Mouse (Mus musculus) intestine, embryonic 15.5 days (tissue): ENCODE results near the gene Pcyt2. TPM values are rescaled to one million over a fixed set of nuclear protein-coding genes. Genes with fewer than 3 reads are reported as not detected.

Experiments
- ATAC-seq: fragments of 200-750 bp; cut with Nextera tagmentation; 2 replicates; pipeline ENCODE4 v1.8.0; 2017; ENCODE audit warnings: moderate TSS enrichment, moderate library complexity
- H3K27ac ChIP-seq: fragments of 300-500 bp; sonication (generic); 2 replicates; pipeline ENCODE4 v1.5.1; 2015; ENCODE audit warnings: mild to moderate bottlenecking, inconsistent platforms
- H3K27me3 ChIP-seq: fragments of 300-500 bp; sonication (generic); replicated peaks from 2 replicates; pipeline ENCODE4 v1.6.1; 2015; ENCODE audit warnings: inconsistent platforms
- H3K36me3 ChIP-seq: fragments of 300-500 bp; sonication (generic); 2 replicates; pipeline ENCODE4 v1.6.1; 2015; ENCODE audit warnings: inconsistent platforms
- H3K4me1 ChIP-seq: fragments of 300-500 bp; sonication (generic); replicated peaks from 2 replicates; pipeline ENCODE4 v1.6.1; 2015; ENCODE audit warnings: inconsistent platforms
- H3K4me2 ChIP-seq: fragments of 300-500 bp; sonication (generic); replicated peaks from 2 replicates; pipeline ENCODE4 v1.6.1; 2015; ENCODE audit warnings: mild to moderate bottlenecking, inconsistent platforms
- H3K4me3 ChIP-seq: fragments of 300-500 bp; sonication (generic); replicated peaks from 2 replicates; pipeline ENCODE4 v1.5.1; 2015; ENCODE audit warnings: inconsistent platforms
- H3K9ac ChIP-seq: fragments of 300-500 bp; sonication (generic); 2 replicates; pipeline ENCODE4 v1.6.1; 2015; ENCODE audit warnings: inconsistent platforms
- H3K9me3 ChIP-seq: fragments of 300-500 bp; sonication (generic); 2 replicates; pipeline ENCODE4 v1.6.1; 2016; ENCODE audit warnings: inconsistent platforms
- WGBS: fragments of 180-500 bp; shearing (Covaris S2); methylation state at CpG from one replicate; pipeline ENCODE4 v1.1.7; 2015; 5-methylcytosine and 5-hydroxymethylcytosine counted together
- polyA plus RNA-seq: library from polyadenylated mRNA; unstranded; fragments of >200 nt; fragmentation: Nextera tagmentation; extraction: Ambion mirVana; gene quantifications from 2 replicates; pipeline ENCODE4 v1.2.1, GENCODE M21; 2015

Gene Pcyt2
- polyA plus RNA-seq, 1 experiment from 2014 or later: 250 TPM

DNA sequence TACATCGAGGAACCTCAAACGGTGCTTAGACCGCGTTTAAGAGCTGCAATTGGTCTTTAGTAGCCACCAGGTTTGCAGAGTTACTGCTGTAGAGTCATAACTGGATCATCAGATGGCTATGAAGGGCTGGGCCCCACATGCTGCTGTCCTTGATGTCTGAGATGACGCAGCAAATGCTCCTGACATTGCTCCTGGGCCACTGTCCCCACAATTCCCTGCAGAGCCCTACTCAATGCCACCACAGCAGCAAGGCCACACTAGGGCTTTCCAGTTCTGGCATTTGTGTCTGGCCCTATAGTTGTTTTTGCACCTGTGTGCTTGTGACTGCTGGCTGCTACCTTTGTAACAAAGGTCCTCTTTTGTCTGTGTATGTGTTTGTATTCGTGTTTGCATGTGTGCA is 5.1 kb upstream of the Pcyt2 start:
- no peak overlapping the region for H3K4me3 ChIP-seq
- no peak overlapping the region for H3K9ac ChIP-seq
- no peak overlapping the region for H3K27ac ChIP-seq
- no peak for ATAC-seq
- WGBS: 89% methylated on average over 6 of the region's 6 CpGs
- H3K36me3 ChIP-seq: peaks cover 20% of the 10 kb centered on the region
- H3K4me1 ChIP-seq: peaks cover 16% of the 10 kb centered on the region
- no peaks in the 10 kb centered on the region for H3K27me3 ChIP-seq
- H3K9me3 ChIP-seq: no peaks in the 10 kb centered on the region
- H3K4me2 ChIP-seq: no peak overlapping the region

DNA sequence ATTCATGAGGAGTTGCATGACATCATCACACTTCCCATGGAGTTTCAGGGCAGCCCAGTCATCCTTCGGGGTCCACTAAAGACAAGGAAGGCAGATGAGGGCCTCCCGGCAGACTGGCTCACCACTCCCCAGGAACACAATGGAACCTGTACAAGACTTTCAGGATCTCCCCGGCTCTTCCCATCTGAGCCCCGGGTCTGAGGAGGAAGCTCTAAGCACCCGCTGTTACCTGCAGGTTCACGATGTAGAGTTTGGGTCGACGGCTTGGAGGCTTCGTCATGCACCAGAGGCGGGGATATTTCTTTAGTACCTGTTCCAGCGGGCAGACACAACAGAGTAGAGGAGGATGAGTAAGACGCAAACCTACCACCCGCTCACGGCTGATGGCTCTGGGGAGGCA is 2.5 kb upstream of the Pcyt2 start:
- Histone ChIP-seq H3K4me2 (no peak overlapping the region), H3K9ac (no peak overlapping the region), H3K4me1 (peaks cover 18% of the 10 kb centered on the region), H3K27me3 (no peaks in the 10 kb centered on the region), H3K36me3 (peaks cover 16% of the 10 kb centered on the region), H3K27ac (no peak overlapping the region), H3K4me3 (no peak overlapping the region), H3K9me3 (no peaks in the 10 kb centered on the region)
- 94% methylated on average over 14 of the region's 14 CpGs for WGBS
- ATAC-seq: no peak

DNA sequence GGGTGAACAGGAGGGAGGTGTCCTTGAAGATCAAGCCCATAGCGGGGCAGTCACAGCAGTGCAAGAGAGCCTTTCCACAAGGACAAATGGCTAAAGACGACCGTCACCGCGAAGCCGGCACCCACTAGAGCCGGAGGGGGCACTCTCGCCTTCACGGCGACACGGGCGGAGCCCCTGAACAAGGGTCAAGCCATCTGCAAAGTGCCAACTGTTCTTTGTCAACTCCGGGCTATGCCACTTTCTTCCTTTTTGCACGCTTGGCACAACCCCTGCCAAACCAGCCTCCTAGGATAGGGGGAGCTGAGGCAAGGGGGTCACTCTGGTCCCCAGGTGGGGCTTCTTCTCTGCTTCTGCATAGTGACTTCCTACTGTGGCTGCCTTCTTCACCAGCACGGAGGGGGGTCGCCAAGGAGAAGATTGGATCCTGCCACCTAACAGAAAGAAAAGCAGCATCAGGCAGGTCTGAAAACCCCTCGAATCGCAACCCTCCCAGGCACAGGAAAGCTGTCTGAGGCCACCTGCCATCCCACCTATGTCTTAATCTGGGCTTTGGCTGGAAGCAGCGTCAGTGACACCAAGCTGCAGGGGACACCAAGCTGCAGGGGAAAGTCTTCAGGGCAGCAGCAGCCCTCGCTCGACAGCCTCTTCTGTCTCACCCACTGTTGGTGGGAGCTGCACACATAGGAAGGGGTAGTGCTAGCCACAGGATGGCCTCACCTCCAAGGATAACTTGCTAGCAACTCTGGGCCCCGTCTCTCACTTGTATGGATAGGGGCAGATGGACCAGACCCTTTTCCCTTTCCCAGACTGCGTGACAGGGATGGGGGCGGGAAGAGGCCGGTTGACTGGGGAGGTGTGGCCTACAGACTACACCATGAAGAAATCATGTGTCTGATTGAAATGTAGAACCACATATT is 1.1 kb upstream of the Pcyt2 start:
- Histone ChIP-seq H3K27me3 (no peaks in the 10 kb centered on the region), H3K36me3 (peaks cover 17% of the 10 kb centered on the region), H3K4me3 (no peak overlapping the region), H3K9ac (no peak overlapping the region), H3K4me2 (no peak overlapping the region), H3K4me1 (peaks cover 14% of the 10 kb centered on the region), H3K9me3 (no peaks in the 10 kb centered on the region), H3K27ac (peak overlapping the region; percentile 66; the same call in 1 of the 2 replicates)
- 90% methylated on average over 25 of the region's 25 CpGs for WGBS
- no peak for ATAC-seq

DNA sequence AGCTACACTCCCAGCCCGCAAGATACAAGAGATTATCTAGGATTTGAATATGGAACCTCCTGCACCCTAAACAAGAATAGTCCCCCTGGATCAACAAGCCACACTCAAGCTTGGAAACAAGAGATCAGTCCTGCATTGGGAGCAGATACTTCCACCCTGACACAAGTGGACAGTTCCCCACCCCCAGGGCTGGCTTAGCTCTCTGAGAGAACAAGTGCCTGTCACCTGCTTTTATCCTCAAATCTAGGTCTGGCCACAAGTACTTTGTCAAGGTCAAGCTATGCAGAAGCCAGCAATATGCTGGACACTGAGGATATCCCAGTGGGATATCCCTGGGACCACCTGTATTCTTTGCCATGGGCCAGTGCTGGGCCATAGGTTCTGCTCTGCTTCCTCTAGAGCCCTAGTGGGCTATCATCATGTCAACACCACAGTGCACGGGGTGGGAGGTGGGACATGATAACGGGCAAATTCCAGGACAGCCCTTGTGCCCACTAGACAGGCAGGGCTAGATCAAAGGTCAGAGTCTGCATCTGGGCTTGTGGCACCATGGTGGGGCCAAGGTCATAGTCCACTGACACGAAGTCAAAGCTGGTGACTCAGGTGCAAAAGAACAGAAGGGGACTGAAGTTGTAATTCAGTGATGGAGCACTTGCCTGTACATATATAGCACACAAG is 980 bp downstream of the Pcyt2 start:
- peak overlapping the region; percentile 87 for H3K27ac ChIP-seq
- H3K9ac ChIP-seq: peak overlapping the region; percentile 79
- H3K4me1 ChIP-seq: peaks cover 11% of the 10 kb centered on the region
- peaks cover 37% of the 10 kb centered on the region for H3K36me3 ChIP-seq
- no peaks in the 10 kb centered on the region for H3K27me3 ChIP-seq
- no peaks in the 10 kb centered on the region for H3K9me3 ChIP-seq
- peak overlapping the region; percentile 82 for H3K4me3 ChIP-seq
- ATAC-seq: peak; percentile 18
- peak overlapping the region; percentile 74 for H3K4me2 ChIP-seq
- WGBS: 34% methylated on average over 4 of the region's 4 CpGs

DNA sequence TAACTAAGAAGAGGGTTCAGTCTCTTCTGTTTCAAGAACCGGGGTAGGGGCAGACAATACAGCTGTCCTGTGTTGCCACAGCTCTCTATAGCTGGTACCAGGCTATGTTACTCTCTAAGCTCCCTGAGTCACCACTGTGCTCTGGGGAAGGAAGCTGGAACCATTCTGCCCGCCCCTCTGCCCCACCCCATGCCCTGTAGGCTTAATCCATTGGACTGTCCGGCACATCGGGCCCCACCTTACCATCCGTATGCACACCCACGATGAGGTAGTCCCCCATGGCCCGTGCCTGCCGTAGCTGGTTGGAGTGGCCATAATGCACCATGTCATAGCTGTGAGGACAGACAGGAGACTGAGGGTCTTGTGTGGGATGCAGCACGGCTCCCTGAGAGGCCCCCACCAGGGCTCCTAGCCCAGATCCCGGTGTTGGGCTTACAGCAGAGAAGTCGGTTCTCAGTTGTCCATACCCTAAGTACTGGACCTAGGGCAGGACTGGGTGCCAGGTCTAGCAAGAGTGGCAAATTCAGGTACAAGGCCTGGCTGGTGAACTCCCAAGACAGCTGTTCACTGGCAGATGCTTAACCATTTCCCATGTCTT is 2.0 kb downstream of the Pcyt2 start:
- no peaks in the 10 kb centered on the region for H3K27me3 ChIP-seq
- H3K27ac ChIP-seq: no peak overlapping the region
- H3K9ac ChIP-seq: peak overlapping the region; percentile 39; the same call in 1 of the 2 replicates
- no peaks in the 10 kb centered on the region for H3K9me3 ChIP-seq
- 91% methylated on average over 11 of the region's 11 CpGs for WGBS
- H3K4me1 ChIP-seq: peaks cover 11% of the 10 kb centered on the region
- H3K4me3 ChIP-seq: peak overlapping the region; percentile 12; the same call in 1 of the 2 replicates
- ATAC-seq: no peak
- H3K36me3 ChIP-seq: peaks cover 45% of the 10 kb centered on the region
- peak overlapping the region; percentile 74 for H3K4me2 ChIP-seq

DNA sequence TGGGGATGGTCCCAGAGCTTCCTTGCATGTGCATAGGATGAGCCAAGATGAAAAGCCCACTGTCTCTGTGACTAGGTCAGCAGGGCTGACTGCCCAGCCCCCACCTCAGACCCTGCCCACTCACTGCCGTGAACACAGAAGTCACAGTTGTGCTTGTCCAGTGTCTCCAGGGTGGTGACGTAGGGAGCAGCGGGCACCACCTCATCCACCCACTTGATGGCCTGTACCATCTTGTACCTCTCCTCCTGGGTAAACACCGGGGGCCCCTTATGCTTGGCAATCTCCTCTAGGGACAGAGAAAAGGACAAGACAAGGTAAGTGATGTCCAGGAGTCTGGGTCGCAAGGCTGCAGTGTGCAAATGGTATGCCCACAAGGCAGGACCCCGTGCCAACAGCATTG is 2.6 kb downstream of the Pcyt2 start:
- Histone ChIP-seq H3K27ac (no peak overlapping the region), H3K4me1 (peaks cover 11% of the 10 kb centered on the region), H3K36me3 (peaks cover 40% of the 10 kb centered on the region), H3K9ac (0 out of 2 replicates have a peak overlapping the region, but pooled peaks have one; percentile 39), H3K4me3 (no peak overlapping the region), H3K9me3 (no peaks in the 10 kb centered on the region), H3K27me3 (no peaks in the 10 kb centered on the region), H3K4me2 (peak overlapping the region; percentile 74; the same call in 1 of the 2 replicates)
- 93% methylated on average over 6 of the region's 6 CpGs for WGBS
- ATAC-seq: no peak

DNA sequence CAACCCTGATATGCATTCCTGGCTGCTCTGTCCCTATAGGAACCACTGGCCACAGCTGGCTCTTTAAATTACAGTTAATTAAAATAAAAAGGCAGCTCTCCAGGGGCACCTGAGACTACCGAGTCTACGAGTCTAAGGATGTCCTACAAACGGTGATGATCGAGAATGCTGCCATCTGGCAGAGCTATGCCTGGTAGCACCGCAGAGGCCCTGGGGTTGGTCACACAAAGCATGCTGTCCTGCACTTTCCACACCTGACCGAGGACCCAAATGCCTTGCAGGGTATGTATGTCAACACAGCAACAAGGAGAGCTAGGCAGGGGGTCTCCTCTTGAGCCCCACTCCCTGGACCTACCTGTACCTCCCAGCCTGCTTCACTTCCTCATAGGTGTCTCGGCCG is 3.8 kb downstream of the Pcyt2 start:
- ATAC-seq: no peak
- H3K4me1 ChIP-seq: peaks cover 16% of the 10 kb centered on the region
- 85% methylated on average over 8 of the region's 8 CpGs for WGBS

DNA sequence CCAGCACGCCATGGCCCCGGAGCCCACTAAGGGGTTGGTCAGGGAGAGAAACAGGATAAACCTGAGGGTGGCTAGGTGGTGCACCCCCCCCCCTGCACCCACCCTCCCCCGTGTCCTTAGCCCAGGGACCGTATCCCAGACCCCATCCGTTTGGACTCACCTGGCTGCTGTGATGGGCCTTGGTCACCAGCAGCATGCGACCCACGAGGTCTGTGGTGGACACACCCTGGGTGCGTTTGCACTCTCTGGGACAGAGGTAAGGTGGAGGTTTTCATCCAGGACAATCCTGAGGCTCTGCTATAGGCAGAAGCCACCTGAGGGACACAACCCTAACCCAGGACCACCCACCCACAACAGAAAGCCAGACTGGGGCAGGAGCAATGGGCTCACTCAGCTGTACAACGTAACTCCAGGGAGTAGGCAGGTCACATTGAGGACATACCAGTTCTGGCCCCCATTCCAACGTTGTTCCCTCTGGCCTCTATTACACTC is 4.2 kb downstream of the Pcyt2 start:
- Histone ChIP-seq H3K4me1 (peaks cover 20% of the 10 kb centered on the region), H3K9ac (no peak overlapping the region), H3K36me3 (peaks cover 30% of the 10 kb centered on the region), H3K4me2 (no peak overlapping the region), H3K4me3 (no peak overlapping the region), H3K9me3 (no peaks in the 10 kb centered on the region), H3K27ac (no peak overlapping the region), H3K27me3 (no peaks in the 10 kb centered on the region)
- ATAC-seq: no peak
- 88% methylated on average over 10 of the region's 10 CpGs for WGBS

More for the DNA sequence above, 3.8 kb downstream of the Pcyt2 start:
- Histone ChIP-seq H3K27ac (no peak overlapping the region), H3K9ac (no peak overlapping the region), H3K27me3 (no peaks in the 10 kb centered on the region), H3K4me3 (no peak overlapping the region), H3K36me3 (peaks cover 35% of the 10 kb centered on the region), H3K4me2 (no peak overlapping the region), H3K9me3 (no peaks in the 10 kb centered on the region)

DNA sequence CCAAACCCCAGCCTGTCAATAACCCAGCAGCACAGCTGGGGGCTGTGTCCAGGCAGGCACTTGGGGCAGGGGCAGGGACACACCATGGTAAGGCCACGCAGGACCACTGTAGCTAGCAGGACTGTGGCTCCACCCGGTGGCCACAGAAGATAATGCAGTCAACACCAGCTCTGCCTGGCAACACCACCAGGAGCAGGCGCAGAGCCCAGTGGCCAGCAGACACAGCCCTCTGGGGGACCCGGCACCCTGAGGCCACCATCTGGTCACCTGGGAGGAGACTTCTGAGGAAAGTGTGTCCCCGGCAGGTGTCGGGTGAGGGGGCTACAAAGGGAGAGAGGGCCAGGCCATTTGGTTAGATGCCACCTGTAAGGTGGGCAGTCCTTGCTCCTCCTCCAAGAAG is 5.0 kb downstream of the Pcyt2 start:
- Histone ChIP-seq H3K9ac (no peak overlapping the region), H3K27me3 (no peaks in the 10 kb centered on the region), H3K4me2 (no peak overlapping the region), H3K36me3 (peaks cover 29% of the 10 kb centered on the region), H3K4me3 (no peak overlapping the region), H3K9me3 (no peaks in the 10 kb centered on the region), H3K4me1 (peaks cover 28% of the 10 kb centered on the region), H3K27ac (no peak overlapping the region)
- ATAC-seq: no peak
- 50% methylated on average over 6 of the region's 6 CpGs for WGBS

DNA sequence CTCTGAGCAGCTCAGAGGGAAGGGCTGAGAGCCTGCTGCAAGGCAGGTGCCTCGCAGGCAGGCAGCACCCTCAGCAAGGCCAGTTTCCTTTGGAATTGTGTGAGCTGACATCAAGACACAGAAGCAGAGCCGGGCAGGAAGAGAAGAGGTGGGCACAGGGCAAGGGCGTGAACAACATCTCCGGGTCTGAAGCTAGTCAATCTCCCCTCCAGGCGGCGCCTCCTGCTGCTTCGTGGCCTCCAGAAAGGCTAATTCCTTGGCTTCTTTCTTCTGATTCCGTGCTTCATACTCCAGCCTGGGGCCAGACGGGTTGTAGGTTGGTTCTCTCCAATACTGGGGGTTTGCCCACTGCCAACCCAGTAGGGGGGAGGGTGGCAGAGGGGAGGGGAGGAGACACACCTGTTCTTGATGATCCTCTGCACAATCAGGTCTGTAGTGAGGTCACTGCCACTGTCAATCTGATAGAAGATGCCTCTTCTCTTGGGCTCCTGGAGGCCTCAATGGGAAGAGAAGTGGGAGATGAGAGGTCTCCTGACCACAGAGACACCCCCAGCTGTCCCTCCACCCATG is 7.2 kb downstream of the Pcyt2 start:
- Histone ChIP-seq H3K27me3 (no peaks in the 10 kb centered on the region), H3K9ac (no peak overlapping the region), H3K4me3 (no peak overlapping the region), H3K9me3 (no peaks in the 10 kb centered on the region), H3K36me3 (peaks cover 29% of the 10 kb centered on the region), H3K27ac (no peak overlapping the region), H3K4me1 (peaks cover 24% of the 10 kb centered on the region), H3K4me2 (no peak overlapping the region)
- 80% methylated on average over 9 of the region's 9 CpGs for WGBS
- no peak for ATAC-seq

DNA sequence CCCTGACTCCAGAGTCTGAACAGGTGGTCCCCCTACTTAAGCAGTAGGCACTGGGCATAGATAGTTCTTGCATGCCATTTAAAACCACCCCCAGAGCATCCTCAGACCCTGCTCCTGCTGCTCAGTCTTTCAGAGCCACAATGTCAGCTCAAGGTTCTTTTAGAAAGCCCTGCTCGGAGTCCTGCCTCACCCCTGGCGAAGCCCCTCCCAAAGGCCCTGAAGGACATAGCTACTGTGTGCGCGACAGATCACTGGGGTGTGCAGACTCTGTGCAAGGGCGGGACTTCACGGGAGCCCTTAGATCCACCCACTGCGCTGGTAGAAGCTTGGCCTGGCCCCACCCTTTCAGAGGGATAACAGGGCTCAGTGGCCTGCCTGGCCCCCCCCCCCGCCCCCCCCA is 8.5 kb downstream of the Pcyt2 start:
- H3K9me3 ChIP-seq: no peaks in the 10 kb centered on the region
- peaks cover 38% of the 10 kb centered on the region for H3K36me3 ChIP-seq
- H3K4me3 ChIP-seq: peak overlapping the region; percentile 34; the same call in 1 of the 2 replicates
- H3K27me3 ChIP-seq: no peaks in the 10 kb centered on the region
- peak overlapping the region; percentile 79 for H3K4me2 ChIP-seq
- 35% methylated on average over 8 of the region's 8 CpGs for WGBS
- peak; percentile 79 for ATAC-seq
- peak overlapping the region; percentile 54; the same call in 1 of the 2 replicates for H3K9ac ChIP-seq
- no peak overlapping the region for H3K27ac ChIP-seq
- H3K4me1 ChIP-seq: peaks cover 24% of the 10 kb centered on the region
